Mouse (Mus musculus): Measurements from ENCODE around the gene Socs7. TPM values are rescaled to one million over a fixed set of nuclear protein-coding genes. Genes with fewer than 3 reads are reported as not detected.
"Not testable (repeated sequence)": the region's sequence is repeated elsewhere in the genome, so short reads cannot be mapped to it uniquely, and the experiment has no call there.

The Socs7 gene
- polyA plus RNA-seq, 1 experiment, result 7.9 TPM

DNA sequence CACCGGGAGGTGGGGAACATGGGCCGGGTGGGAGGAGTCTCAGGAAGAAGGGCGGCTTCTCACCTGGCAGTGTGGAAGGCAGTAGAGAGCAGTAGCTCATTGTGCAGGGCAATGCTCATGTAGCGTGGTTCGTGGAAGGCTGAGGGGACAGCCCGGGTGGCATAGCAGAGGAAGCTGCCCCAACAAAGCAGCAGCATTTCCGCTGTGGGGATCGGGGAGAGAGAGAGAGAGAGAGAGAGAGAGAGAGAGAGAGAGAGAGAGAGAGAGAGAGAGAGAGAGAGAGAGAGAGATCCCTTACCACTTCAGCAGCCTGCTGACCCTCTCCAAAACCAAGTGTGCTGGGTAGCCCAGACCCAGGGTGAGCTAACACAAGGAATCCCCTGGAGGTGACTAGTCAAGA is 19.2 kb upstream of the Socs7 start:
- DNase-seq (ENCODE audit: low read depth), result no peak

GRCm38 (mm10) chr11:97343619-97344018 is 18.7 kb upstream of the Socs7 start:
- no peak for DNase-seq (ENCODE audit: low read depth)

- DNase-seq (ENCODE audit: low read depth), result no peak
Observed at GRCm38 (mm10) chr11:97345446-97345845, 16.9 kb upstream of the Socs7 start.

DNA sequence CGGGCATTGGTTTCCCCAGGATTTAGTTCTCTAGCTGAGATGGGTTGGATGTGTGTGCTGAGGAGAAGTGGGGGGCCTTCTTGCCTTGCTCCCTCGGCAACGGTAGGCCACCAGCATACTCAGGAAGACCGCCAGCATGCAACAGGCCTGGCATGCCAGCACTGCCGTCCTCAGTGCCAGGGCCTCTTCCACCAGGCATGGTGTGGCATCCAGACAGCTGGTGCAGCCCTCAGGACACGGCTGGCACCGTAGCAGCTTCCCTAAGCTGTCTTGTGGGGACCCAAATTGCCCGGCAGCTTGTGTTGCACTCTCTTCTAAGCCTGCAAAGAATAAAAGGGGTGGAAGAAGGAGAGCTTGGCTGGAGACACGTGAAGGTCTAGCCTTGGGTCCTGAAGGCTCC is 16.0 kb upstream of the Socs7 start:
- DNase-seq (ENCODE audit: low read depth), result no peak

- no peak for DNase-seq (ENCODE audit: low read depth)
Observed at GRCm38 (mm10) chr11:97347291-97347690, 15.1 kb upstream of the Socs7 start.

DNA sequence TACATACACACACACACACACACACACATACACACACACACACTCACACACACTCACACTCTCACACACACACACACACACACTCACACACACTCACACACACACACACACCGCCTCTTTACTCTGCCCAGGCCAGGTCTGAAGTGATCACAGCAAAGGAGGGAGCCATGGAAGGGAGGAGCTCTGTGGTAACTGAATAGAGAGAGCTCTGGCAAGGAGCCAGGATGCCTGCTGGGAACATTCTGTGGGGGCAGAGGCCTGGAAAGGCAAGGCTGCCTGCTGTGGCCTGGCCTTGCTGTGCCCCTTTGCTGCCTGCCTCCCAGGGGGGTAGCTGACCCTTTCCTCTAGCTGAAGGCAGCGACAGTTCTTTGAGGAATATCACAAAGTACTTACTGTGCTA is 12.3 kb upstream of the Socs7 start:
- DNase-seq (ENCODE audit: low read depth), result no peak

- no peak for DNase-seq (ENCODE audit: low read depth)
Observed at GRCm38 (mm10) chr11:97352027-97352684, 10.2 kb upstream of the Socs7 start, which contains the start of gene Gpr179. TSS of gene Gpr179 (minus strand) at chr11:97352077.

DNA sequence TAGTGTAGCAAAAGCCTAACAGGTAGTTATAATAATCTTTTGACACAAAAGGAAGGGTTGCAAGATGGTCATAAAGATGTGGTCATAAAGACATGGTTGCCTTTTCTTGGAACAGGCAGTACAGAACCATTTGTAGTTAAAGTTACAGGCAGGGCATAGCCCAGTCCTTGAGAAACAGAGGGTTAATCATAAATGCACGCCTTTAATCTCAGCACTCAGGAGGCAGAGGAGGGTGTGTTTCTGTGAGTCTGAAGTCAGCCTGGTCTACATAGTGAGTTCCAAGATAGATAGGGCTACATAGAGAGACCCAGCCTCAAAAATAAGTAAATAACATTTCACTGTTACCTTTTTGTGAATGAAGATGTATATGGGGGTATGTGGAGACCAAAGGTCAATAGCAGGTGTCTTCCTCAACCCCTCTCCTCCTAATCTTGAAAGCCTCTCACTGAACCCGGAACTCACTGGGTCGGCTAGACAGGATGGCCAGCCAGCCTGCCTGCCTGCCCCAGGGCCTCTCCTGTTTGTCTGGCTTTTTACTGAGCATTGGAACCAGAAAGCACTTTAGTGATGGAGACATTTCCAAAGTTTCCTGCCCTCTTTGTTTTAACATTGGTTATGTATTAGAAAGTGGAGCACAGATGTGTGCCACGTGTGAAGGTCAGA is 9.3 kb upstream of the Socs7 start:
- no peak for DNase-seq (ENCODE audit: low read depth)

GRCm38 (mm10) chr11:97354646-97355045 is 7.7 kb upstream of the Socs7 start:
- DNase-seq (ENCODE audit: low read depth), result no peak

GRCm38 (mm10) chr11:97355247-97355646 is 7.1 kb upstream of the Socs7 start:
- no peak for DNase-seq (ENCODE audit: low read depth)

- DNase-seq (ENCODE audit: low read depth), result not testable (repeated sequence)
Observed at GRCm38 (mm10) chr11:97357663-97358062, 4.7 kb upstream of the Socs7 start.

GRCm38 (mm10) chr11:97362649-97362942 is 245 bp downstream of the Socs7 start:
- DNase-seq (ENCODE audit: low read depth), result no peak

DNA sequence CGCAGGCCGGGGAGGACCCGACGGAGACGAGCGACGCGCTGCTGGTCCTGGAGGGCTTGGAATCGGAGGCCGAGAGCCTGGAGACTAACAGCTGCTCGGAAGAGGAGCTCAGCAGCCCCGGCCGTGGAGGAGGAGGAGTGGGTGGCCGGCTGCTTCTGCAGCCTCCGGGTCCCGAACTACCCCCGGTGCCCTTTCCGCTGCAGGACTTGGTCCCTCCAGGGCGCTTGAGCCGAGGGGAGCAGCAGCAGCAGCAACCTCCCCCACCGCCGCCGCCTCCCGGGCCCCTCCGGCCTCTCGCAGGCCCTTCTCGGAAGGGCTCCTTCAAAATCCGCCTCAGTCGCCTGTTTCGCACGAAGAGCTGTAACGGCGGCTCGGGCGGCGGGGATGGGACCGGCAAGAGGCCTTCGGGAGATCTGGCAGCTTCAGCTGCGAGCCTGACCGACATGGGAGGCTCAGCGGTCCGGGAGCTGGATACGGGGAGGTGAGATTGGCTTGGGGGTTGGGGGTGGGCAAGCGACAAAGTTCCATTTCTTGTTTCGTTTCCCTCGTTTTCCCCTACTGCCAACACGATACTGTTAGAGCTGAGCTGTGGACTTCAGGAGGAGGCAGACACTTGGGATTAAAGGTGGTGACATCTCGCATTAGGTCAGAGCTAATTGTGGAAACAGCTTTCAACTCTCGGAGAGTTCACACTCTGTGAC is 742 bp downstream of the Socs7 start:
- no peak for DNase-seq (ENCODE audit: low read depth)

DNA sequence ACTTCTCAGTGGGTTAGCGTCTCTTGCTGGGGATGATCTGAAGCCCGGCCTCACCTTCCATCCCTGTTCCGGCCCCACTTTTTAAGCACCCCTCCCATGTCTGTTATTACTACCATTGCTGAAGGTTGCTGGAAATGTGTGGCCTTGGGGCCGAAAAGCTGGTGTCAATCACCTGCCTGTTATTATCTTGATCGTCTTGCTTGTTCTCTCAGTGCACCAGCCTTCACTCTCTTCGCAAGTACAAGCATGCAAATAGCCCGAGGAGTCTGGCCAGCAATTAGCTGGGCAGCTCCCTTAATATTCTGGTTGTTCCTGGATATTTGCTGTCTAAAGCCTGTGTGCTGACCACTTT is 1.3 kb downstream of the Socs7 start:
- DNase-seq (ENCODE audit: low read depth), result peak; percentile 51

- no peak for DNase-seq (ENCODE audit: low read depth)
Observed at GRCm38 (mm10) chr11:97365556-97365955, 3.2 kb downstream of the Socs7 start.

DNA sequence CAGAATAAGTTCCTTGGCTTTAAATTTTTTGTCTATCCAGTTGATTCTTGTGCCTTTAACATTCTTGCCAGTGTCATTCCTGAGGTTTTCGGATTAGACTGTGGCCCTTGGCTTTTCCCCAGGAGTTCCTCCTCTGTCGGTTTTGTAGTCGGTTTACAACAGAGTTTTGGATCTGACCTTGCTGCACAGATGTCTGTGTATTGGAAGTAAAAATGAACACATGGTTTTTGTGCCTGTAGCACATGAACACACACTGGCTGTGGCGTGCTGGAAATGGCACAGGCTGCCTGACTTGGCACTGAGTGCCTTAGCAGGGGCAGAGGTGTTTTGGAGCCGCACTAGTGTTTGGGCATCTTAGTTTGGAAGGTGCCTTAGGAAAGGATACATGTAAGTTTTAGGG is 6.2 kb downstream of the Socs7 start:
- no peak for DNase-seq (ENCODE audit: low read depth)

DNA sequence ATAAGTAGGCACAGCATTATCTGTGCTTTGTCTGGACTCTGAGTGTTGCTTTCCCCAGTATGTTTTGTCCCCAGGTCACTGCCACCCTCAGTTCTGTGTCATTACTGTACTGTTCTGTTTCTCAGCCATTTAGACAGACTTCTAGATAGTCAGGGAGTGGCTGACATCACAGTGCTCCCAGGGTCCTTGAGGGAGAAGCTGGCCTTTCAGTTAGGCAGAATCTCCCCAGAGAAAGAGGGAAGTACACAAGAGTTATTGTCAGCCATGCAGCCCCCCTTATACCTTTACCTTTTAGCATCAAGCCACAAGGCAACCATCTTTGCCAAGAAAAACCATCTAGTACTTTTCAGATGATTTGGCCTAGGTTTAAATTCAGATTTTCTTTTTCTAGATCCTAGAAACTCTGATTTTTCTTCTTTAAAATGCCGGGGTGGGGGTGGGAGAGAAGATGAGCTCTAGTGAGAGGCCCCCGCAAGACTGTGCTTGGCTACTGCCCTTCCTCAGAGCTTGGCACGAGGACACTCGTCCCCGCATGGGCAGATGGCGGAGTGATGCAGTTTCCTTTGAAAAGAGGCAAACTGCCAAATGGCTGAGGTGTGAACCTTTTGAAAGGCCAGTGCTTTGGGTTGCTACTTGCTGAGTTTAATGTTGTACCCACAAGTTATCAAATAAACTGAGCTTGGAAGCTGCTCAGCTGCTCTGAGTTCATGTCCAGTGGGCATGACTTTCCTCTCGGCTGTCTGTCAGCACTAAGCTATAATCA is 8.2 kb downstream of the Socs7 start:
- no peak for DNase-seq (ENCODE audit: low read depth)

GRCm38 (mm10) chr11:97372159-97372864 is 10.0 kb downstream of the Socs7 start:
- peak; percentile 90 for DNase-seq (ENCODE audit: low read depth)

GRCm38 (mm10) chr11:97373402-97373801 is 11.1 kb downstream of the Socs7 start:
- no peak for DNase-seq (ENCODE audit: low read depth)

- no peak for DNase-seq (ENCODE audit: low read depth)
Observed at GRCm38 (mm10) chr11:97380036-97380435, 17.7 kb downstream of the Socs7 start.

- DNase-seq (ENCODE audit: low read depth), result no peak
Observed at GRCm38 (mm10) chr11:97383017-97383416, 20.7 kb downstream of the Socs7 start.

DNA sequence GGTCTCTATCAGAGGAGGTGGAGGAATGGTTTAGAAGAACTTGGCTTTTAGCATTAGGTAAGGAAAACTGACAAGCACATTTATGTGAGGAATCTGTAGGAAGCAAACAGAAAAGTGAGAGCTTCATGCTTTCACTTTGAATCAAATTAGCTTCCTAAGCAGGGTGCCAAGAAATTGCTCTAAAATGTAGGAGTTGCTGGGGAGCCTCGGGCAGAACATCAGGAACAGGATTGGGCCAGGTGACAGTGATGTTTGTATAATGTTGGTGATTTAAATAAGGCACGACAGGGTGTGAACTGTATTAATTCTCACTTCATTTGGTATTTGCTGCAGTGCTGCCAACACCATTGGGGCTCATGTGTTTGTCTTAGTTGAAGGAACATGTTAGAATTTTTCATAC is 21.4 kb downstream of the Socs7 start:
- DNase-seq (ENCODE audit: low read depth), result no peak
